Mouse (Mus musculus) neural tube, embryonic 12.5 days (tissue): Measurements from ENCODE around the gene Hc. TPM values are rescaled to one million over a fixed set of nuclear protein-coding genes. Genes with fewer than 3 reads are reported as not detected.

Experiments used
- ATAC-seq: fragments of 200-750 bp; cut with Nextera tagmentation; 2 replicates; pipeline ENCODE4 v1.8.0; 2017; ENCODE audit warnings: low read depth, mild to moderate bottlenecking, moderate TSS enrichment, moderate library complexity; ENCODE audit not compliant: low FRiP score
- H3K27ac ChIP-seq: fragments of 300-500 bp; sonication (generic); 2 replicates; pipeline ENCODE4 v1.5.1; 2016
- H3K27me3 ChIP-seq: fragments of 300-500 bp; sonication (generic); replicated peaks from 2 replicates; pipeline ENCODE4 v1.6.1; 2016; ENCODE audit warnings: mild to moderate bottlenecking
- H3K36me3 ChIP-seq: fragments of 300-500 bp; sonication (generic); 2 replicates; pipeline ENCODE4 v1.6.1; 2016; ENCODE audit warnings: mild to moderate bottlenecking
- H3K4me1 ChIP-seq: fragments of 300-500 bp; sonication (generic); 2 replicates; pipeline ENCODE4 v1.6.1; 2016
- H3K4me2 ChIP-seq: fragments of 300-500 bp; sonication (generic); replicated peaks from 2 replicates; pipeline ENCODE4 v1.6.1; 2016; ENCODE audit warnings: mild to moderate bottlenecking
- H3K4me3 ChIP-seq: fragments of 300-500 bp; sonication (generic); 2 replicates; pipeline ENCODE4 v1.5.1; 2016
- H3K9ac ChIP-seq: fragments of 300-500 bp; sonication (generic); 2 replicates; pipeline ENCODE4 v1.6.1; 2016; ENCODE audit warnings: mild to moderate bottlenecking
- H3K9me3 ChIP-seq: fragments of 300-500 bp; sonication (generic); 2 replicates; pipeline ENCODE4 v1.6.1; 2016; ENCODE audit warnings: mild to moderate bottlenecking
- WGBS: fragments of 180-500 bp; shearing (Covaris S2); methylation state at CpG from one replicate; pipeline ENCODE4 v1.1.7; 2016; 5-methylcytosine and 5-hydroxymethylcytosine counted together
- polyA plus RNA-seq: library from polyadenylated mRNA; unstranded; fragments of >200 nt; fragmentation: Nextera tagmentation; extraction: Ambion mirVana; gene quantifications from 2 replicates; pipeline ENCODE4 v1.2.1, GENCODE M21; 2016

The Hc gene
- polyA plus RNA-seq, 1 experiment from 2014 or later: 0.44 TPM

DNA sequence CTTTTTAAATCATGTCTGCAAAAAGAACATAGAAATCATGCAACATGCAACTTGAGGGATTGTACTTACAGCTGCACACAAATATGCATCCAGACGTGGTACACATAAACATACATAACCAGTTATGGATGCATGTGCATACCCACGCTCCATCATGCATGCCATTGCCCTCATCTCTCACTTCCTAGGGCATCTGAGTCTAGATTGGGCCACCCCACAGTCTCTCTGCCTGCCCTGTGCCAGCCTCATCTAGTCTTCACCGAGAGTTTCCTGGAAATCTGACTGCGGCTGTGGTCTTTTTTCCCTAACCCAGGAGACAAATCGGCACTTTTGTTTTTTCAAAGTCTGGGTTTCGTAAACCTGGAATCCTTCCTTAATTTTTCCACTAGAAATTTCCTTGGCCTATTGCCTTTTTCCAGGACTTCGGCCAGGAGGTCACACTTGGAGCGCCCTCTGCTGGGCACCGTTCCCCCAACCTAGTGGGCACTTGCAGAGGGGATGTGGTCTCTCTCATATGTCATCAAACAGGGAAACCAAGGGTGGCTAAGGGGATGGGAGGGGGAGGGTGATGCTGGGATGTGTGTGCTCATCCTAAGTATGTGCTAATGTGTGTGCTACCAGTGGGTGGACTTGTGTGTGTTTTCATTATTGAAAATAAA lies 91.0 kb downstream of the Hc start:
- Histone ChIP-seq H3K27me3 (no peaks in the 10 kb centered on the region), H3K27ac (no peak overlapping the region), H3K9me3 (no peaks in the 10 kb centered on the region), H3K4me1 (0 out of 2 replicates have a peak, but pooled peaks cover 2% of the 10 kb centered on the region), H3K4me3 (no peak overlapping the region), H3K9ac (no peak overlapping the region), H3K36me3 (no peaks in the 10 kb centered on the region), H3K4me2 (no peak overlapping the region)
- ATAC-seq: no peak
- 39% methylated on average over 9 of the region's 9 CpGs for WGBS

GRCm38 (mm10) chr2:34969166-34969565 lies 92.1 kb downstream of the Hc start:
- Histone ChIP-seq H3K27ac (no peak overlapping the region), H3K27me3 (no peaks in the 10 kb centered on the region), H3K36me3 (no peaks in the 10 kb centered on the region), H3K9ac (no peak overlapping the region), H3K9me3 (no peaks in the 10 kb centered on the region), H3K4me2 (no peak overlapping the region), H3K4me1 (0 out of 2 replicates have a peak, but pooled peaks cover 3% of the 10 kb centered on the region), H3K4me3 (no peak overlapping the region)
- no peak for ATAC-seq
- 75% methylated on average over 7 of the region's 7 CpGs for WGBS

DNA sequence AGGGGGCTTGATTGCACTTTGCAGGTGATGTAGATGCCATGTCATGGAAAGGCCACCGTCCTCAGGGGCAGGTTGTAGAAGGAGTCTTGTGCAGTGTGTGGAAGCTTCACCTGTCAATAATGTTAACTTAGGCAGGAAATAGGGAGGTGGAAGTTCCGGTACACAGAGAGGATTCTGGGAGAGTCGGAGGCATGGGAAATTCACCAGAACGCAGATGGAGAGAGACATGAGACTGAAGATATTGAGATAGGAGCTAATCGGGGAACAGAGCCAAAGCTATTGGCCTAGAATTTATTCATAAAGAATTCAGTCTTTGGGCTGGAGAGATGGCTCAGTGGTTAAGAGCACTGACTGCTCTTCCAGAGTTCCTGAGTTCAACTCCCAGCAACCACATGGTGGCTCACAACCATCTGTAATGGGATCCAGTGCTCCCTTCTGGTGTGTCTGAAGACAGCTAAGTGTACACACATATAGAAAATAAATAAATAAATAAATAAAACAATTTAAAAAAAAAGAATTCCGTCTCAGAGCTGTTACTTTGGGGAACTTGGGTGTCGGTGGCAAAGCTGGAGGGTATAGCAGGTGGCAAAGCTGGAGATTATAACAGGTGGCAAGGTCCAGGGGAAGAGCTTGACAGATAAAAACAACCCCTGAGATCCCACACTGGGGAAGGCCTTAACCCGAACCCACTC lies 94.8 kb downstream of the Hc start:
- no peak overlapping the region for H3K4me2 ChIP-seq
- peaks cover 3% of the 10 kb centered on the region; the same call in 1 of the 2 replicates for H3K4me1 ChIP-seq
- no peaks in the 10 kb centered on the region for H3K9me3 ChIP-seq
- no peak overlapping the region for H3K27ac ChIP-seq
- no peak overlapping the region for H3K9ac ChIP-seq
- WGBS: 88% methylated on average over 8 of the region's 8 CpGs
- H3K27me3 ChIP-seq: 0 out of 2 replicates have a peak, but pooled peaks cover under 1% of the 10 kb centered on the region
- no peak overlapping the region for H3K4me3 ChIP-seq
- no peaks in the 10 kb centered on the region for H3K36me3 ChIP-seq
- no peak for ATAC-seq

DNA sequence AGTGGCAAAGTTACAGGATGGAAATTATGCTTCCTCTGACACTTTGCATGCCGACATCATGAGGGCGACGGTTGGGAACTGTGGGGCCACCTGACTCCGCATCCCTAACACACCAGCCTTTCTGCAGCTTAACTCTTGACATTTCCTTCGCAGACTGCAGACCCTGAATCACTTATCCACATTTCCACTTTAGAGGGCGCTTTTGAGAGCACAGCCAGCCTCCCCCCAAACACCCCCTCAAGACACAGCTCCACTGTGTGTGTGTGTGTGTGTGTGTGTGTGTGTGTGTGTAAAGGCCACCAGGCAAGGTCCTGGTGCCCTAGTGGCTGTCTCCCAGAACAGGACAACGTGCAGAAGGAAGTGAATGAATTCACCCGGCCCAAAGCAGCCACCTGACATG lies 95.4 kb downstream of the Hc start:
- H3K36me3 ChIP-seq: no peaks in the 10 kb centered on the region
- H3K9ac ChIP-seq: no peak overlapping the region
- ATAC-seq: no peak
- no peaks in the 10 kb centered on the region for H3K9me3 ChIP-seq
- H3K4me3 ChIP-seq: no peak overlapping the region
- no peak overlapping the region for H3K27ac ChIP-seq
- WGBS: 74% methylated on average over 8 of the region's 8 CpGs
- no peak overlapping the region for H3K4me2 ChIP-seq
- peaks cover 3% of the 10 kb centered on the region; the same call in 1 of the 2 replicates for H3K4me1 ChIP-seq
- peaks cover 4% of the 10 kb centered on the region; the same call in 1 of the 2 replicates for H3K27me3 ChIP-seq

GRCm38 (mm10) chr2:34965293-34965692 lies 95.9 kb downstream of the Hc start:
- H3K4me3 ChIP-seq: no peak overlapping the region
- no peaks in the 10 kb centered on the region for H3K36me3 ChIP-seq
- no peak overlapping the region for H3K4me2 ChIP-seq
- peaks cover 4% of the 10 kb centered on the region; the same call in 1 of the 2 replicates for H3K27me3 ChIP-seq
- H3K9ac ChIP-seq: no peak overlapping the region
- H3K9me3 ChIP-seq: no peaks in the 10 kb centered on the region
- 39% methylated on average over 9 of the region's 9 CpGs for WGBS
- H3K27ac ChIP-seq: no peak overlapping the region
- H3K4me1 ChIP-seq: peaks cover 3% of the 10 kb centered on the region; the same call in 1 of the 2 replicates
- ATAC-seq: no peak

DNA sequence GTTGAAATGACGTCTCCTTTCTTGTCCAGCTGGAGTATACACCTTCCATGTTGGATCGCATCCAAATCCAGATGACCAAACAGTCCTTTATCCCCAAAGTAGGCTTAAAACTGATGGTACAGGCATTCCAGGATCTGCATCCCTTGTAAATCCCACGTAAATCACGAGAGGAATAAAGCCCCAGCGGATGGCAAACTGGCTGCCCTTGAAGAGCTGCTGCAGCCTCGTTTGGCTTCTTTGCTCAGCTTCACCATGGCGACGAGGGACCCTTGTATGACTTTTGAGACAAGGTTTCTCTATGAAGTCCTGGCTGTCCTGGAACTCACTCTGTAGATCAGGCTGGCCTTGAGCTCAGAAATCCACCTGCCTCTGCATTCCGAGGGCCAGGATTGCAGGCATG lies 96.6 kb downstream of the Hc start:
- Histone ChIP-seq H3K36me3 (no peaks in the 10 kb centered on the region), H3K27me3 (peaks cover 4% of the 10 kb centered on the region; the same call in 1 of the 2 replicates), H3K4me1 (peaks cover 3% of the 10 kb centered on the region; the same call in 1 of the 2 replicates), H3K9ac (no peak overlapping the region), H3K27ac (no peak overlapping the region), H3K4me2 (no peak overlapping the region), H3K4me3 (no peak overlapping the region), H3K9me3 (no peaks in the 10 kb centered on the region)
- ATAC-seq: no peak
- WGBS: 62% methylated on average over 9 of the region's 9 CpGs

DNA sequence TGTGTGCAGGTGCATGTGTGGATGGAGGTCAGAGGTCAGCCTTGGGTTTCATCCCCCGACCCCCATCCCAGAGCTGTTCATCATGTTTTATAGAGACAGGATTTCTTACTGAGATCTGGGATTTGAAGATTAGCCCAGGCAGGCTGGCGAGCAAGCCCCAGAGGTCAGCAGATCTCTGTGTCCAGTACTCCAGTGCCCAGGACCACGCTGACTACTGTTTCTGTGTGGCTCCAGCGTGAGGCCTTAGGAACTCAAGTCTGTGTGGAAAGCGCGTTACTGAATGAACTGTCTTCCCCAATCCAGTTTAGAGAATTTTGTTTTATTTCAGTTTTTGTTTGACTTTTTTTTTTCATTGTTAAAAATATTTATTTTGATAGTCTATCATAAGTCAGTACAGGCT lies 97.0 kb downstream of the Hc start:
- no peak overlapping the region for H3K9ac ChIP-seq

GRCm38 (mm10) chr2:34963371-34963956 lies 97.8 kb downstream of the Hc start:
- H3K27ac ChIP-seq: no peak overlapping the region
- no peaks in the 10 kb centered on the region for H3K36me3 ChIP-seq
- H3K4me1 ChIP-seq: peaks cover 3% of the 10 kb centered on the region; the same call in 1 of the 2 replicates
- no peak overlapping the region for H3K4me3 ChIP-seq
- no peaks in the 10 kb centered on the region for H3K9me3 ChIP-seq
- H3K27me3 ChIP-seq: peaks cover 4% of the 10 kb centered on the region; the same call in 1 of the 2 replicates
- no peak overlapping the region for H3K4me2 ChIP-seq
- no peak overlapping the region for H3K9ac ChIP-seq
- WGBS: 86% methylated on average over 13 of the region's 13 CpGs
- no peak for ATAC-seq

More for the DNA sequence above, 97.0 kb downstream of the Hc start:
- WGBS: 86% methylated on average over 6 of the region's 6 CpGs
- no peak overlapping the region for H3K4me2 ChIP-seq
- H3K27ac ChIP-seq: no peak overlapping the region
- H3K27me3 ChIP-seq: peaks cover 4% of the 10 kb centered on the region; the same call in 1 of the 2 replicates
- no peaks in the 10 kb centered on the region for H3K36me3 ChIP-seq
- no peaks in the 10 kb centered on the region for H3K9me3 ChIP-seq
- ATAC-seq: no peak
- no peak overlapping the region for H3K4me3 ChIP-seq
- peaks cover 3% of the 10 kb centered on the region; the same call in 1 of the 2 replicates for H3K4me1 ChIP-seq

DNA sequence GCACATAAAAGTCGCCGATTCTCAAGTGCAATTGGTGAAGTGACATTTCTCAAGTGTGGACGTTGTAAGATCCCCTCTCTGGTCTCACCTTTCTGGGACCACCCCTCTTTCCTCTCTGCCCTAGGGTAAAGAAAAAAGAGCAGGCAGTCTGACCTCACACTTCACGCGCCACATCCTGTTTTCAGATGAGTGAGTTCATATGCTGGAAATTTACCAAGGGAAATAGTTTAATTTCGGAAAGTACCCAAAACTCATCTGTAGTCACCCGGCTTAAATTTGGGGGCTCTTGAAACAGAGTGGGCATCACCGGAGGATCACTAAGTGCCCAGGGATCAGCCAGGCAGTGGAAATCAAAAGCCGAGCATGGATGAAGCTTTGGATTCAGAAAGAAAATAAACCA lies 98.3 kb downstream of the Hc start:
- Histone ChIP-seq H3K4me2 (no peak overlapping the region), H3K27ac (no peak overlapping the region), H3K4me3 (no peak overlapping the region), H3K9me3 (no peaks in the 10 kb centered on the region), H3K36me3 (no peaks in the 10 kb centered on the region), H3K4me1 (peaks cover 3% of the 10 kb centered on the region; the same call in 1 of the 2 replicates), H3K9ac (no peak overlapping the region), H3K27me3 (peaks cover 4% of the 10 kb centered on the region; the same call in 1 of the 2 replicates)
- 87% methylated on average over 9 of the region's 9 CpGs for WGBS
- no peak for ATAC-seq

DNA sequence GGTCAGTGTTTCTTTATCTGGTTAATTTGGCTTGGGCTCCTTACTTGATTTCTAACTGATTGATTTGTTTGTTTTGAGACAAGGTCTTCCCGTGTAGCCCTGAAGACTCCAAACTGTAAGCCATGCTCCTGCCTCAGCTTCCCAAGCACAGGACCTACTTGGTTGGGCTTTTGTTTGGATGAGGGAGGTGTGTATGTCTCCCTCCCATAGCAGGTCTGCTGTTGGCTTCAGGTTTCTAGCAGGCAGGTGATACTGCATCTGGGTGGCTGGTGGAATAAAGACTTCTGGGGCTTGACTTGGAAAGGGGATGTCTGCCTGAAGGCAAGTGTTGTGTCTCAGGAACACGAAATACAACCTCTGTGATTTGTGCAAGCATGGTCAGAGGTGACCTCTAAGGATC lies 99.0 kb downstream of the Hc start:
- Histone ChIP-seq H3K4me2 (no peak overlapping the region), H3K27ac (no peak overlapping the region), H3K4me3 (no peak overlapping the region), H3K4me1 (peaks cover 3% of the 10 kb centered on the region; the same call in 1 of the 2 replicates), H3K9me3 (no peaks in the 10 kb centered on the region), H3K27me3 (peaks cover 4% of the 10 kb centered on the region; the same call in 1 of the 2 replicates), H3K36me3 (no peaks in the 10 kb centered on the region), H3K9ac (no peak overlapping the region)
- 88% methylated on average over 2 of the region's 2 CpGs for WGBS
- no peak for ATAC-seq

- 18% methylated on average over 20 of the region's 20 CpGs for WGBS
- Histone ChIP-seq H3K4me1 (peaks cover 3% of the 10 kb centered on the region; the same call in 1 of the 2 replicates), H3K4me2 (peak within 1 kb of the TSS; percentile 48), H3K9ac (no peak within 1 kb of the TSS), H3K9me3 (no peaks in the 10 kb centered on the region), H3K27ac (no peak within 1 kb of the TSS), H3K27me3 (peaks cover 4% of the 10 kb centered on the region; the same call in 1 of the 2 replicates), H3K36me3 (no peaks in the 10 kb centered on the region), H3K4me3 (no peak within 1 kb of the TSS)
- ATAC-seq: no peak
Measured at GRCm38 (mm10) chr2:34961481-34962036, 99.7 kb downstream of the Hc start, which contains the start of gene Traf1. Gene Traf1, minus strand, starts transcription at chr2:34961772.

DNA sequence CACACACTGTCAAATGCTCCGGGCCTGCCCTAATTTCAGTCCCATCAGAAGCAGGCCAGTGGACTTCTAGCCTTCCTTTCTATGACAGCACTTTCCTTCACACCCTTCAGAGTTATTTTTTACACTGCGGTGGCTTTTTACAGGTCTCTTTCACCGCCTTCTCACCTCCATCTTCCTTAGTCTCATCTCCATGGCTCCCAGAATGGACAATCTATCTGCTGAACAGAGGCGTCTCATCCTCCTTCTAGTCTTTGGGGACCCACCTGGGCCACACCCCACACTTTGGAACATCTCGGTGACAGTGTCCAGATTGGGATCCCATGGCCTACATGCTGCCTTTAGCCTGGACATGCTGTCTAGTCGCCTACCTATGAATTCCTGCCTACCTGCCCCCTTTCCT lies 100.3 kb downstream of the Hc start:
- H3K27me3 ChIP-seq: peaks cover 4% of the 10 kb centered on the region; the same call in 1 of the 2 replicates
- no peaks in the 10 kb centered on the region for H3K9me3 ChIP-seq
- H3K4me2 ChIP-seq: peak overlapping the region; percentile 48
- H3K9ac ChIP-seq: no peak overlapping the region
- WGBS: 73% methylated on average over 6 of the region's 6 CpGs
- no peak overlapping the region for H3K27ac ChIP-seq
- no peak for ATAC-seq
- H3K4me1 ChIP-seq: peaks cover 3% of the 10 kb centered on the region; the same call in 1 of the 2 replicates
- H3K4me3 ChIP-seq: no peak overlapping the region
- no peaks in the 10 kb centered on the region for H3K36me3 ChIP-seq
